Mouse (Mus musculus): Measurements from ENCODE around the gene Nrip2. TPM values are rescaled to one million over a fixed set of nuclear protein-coding genes. Genes with fewer than 3 reads are reported as not detected.

The Nrip2 gene
- polyA plus RNA-seq, 1 experiment from 2014 or later = 3.1 TPM

DNA sequence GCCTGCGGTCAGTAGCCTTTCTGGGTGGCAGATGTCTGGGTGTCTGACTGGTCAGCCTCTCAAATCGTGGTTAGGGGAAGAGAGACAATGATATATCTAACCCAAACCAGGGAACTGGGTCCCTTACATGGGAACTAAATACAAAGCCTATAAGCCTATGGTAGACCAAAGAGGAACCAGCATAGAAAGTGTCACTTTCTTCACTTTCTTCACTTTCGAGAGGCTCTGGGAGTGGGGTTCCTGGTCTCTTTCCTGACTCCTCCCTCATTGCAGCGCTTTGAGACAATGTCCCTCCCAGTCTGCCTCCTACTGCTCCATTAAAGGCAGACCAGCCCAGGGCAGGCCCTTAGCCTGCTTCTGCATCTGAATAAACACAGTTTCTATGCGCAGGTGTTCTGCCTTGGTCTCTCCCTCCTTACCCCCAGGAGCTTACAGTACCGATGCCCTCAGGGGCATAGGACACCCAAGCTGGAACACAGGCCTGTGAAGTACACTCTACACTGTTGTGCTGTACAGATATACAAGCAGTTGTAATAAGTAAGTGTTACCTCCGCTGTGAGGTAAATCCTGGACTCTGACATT, 9.5 kb downstream of the Nrip2 start:
- DNase-seq (ENCODE audit: low spot score) (no peak), ATAC-seq (ENCODE audit: low FRiP score) (no peak)
- Histone ChIP-seq H3K4me1 (replicated peaks; ENCODE audit: control insufficient read depth, insufficient read depth, low read length) (no peaks in the 10 kb centered on the region), H3K27me3 (ENCODE audit: control insufficient read depth, insufficient read depth, low read length) (no peaks in the 10 kb centered on the region), H3K4me3 (ENCODE audit: low read depth, low read length) (no peak overlapping the region), H3K36me3 (ENCODE audit: control insufficient read depth, insufficient read depth, low read length) (peaks cover 7% of the 10 kb centered on the region; the same call in 1 of the 2 replicates), H3K27ac (ENCODE audit: low read depth, low read length) (no peak overlapping the region), H3K9me3 (ENCODE audit: control insufficient read depth, low read length) (no peaks in the 10 kb centered on the region), H3K9ac (ENCODE audit: low read depth, low read length) (no peak overlapping the region), H3K4me2 (replicated peaks; ENCODE audit: low read depth, low read length) (no peak overlapping the region)
- WGBS = 85% methylated on average over 7 of the region's 7 CpGs

DNA sequence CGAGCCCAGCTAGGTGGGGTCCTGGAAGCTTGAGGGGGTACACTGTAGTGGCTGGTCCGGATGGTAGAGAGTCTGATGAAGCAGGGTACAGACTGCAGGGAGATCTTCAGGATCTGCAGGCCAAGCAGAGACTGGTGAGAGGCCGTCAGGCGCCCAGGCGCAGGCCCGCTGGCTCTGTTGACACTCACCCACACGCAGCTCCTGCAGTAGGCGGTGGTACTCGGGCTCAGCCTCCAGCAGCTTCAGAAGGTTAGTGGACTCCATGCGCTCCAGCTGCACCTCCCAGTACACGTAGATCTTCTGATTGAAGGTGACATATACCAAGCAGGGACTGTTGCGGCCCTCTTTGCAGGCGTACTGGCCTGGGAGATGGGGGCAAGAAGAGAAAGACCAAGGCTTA, 11.2 kb downstream of the Nrip2 start:
- no peak overlapping the region for H3K4me3 ChIP-seq (ENCODE audit: low read depth, low read length)
- no peak for DNase-seq (ENCODE audit: low spot score)
- WGBS = 93% methylated on average over 13 of the region's 13 CpGs
- no peaks in the 10 kb centered on the region for H3K9me3 ChIP-seq (ENCODE audit: control insufficient read depth, low read length)
- H3K9ac ChIP-seq (ENCODE audit: low read depth, low read length) = no peak overlapping the region
- H3K27me3 ChIP-seq (ENCODE audit: control insufficient read depth, insufficient read depth, low read length) = no peaks in the 10 kb centered on the region
- H3K4me1 ChIP-seq (replicated peaks; ENCODE audit: control insufficient read depth, insufficient read depth, low read length) = no peaks in the 10 kb centered on the region
- no peak overlapping the region for H3K4me2 ChIP-seq (replicated peaks; ENCODE audit: low read depth, low read length)
- ATAC-seq (ENCODE audit: low FRiP score) = no peak
- no peak overlapping the region for H3K27ac ChIP-seq (ENCODE audit: low read depth, low read length)
- H3K36me3 ChIP-seq (ENCODE audit: control insufficient read depth, insufficient read depth, low read length) = peaks cover 7% of the 10 kb centered on the region; the same call in 1 of the 2 replicates

DNA sequence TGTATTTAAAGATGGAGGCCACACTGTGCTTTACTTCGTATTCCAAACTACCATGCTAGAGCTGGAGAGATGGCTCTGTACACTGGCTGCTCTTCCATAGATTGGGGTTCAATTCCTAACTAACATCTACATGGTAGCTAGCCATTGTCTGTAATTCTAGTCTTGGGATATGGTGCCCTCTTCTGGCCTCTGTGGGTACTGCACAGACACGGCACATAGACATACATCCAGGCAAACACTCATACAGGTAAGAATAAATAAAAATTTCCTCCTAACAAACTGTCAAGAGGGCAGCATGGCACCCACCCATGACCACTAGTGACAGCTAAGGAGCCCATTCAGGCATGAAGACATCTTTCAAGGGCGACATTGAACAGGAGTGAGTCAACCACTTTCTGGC, 12.0 kb downstream of the Nrip2 start:
- Histone ChIP-seq H3K27ac (ENCODE audit: low read depth, low read length) (no peak overlapping the region), H3K36me3 (ENCODE audit: control insufficient read depth, insufficient read depth, low read length) (peaks cover 7% of the 10 kb centered on the region; the same call in 1 of the 2 replicates), H3K9ac (ENCODE audit: low read depth, low read length) (no peak overlapping the region), H3K4me3 (ENCODE audit: low read depth, low read length) (no peak overlapping the region), H3K9me3 (ENCODE audit: control insufficient read depth, low read length) (no peaks in the 10 kb centered on the region), H3K4me2 (replicated peaks; ENCODE audit: low read depth, low read length) (no peak overlapping the region), H3K4me1 (replicated peaks; ENCODE audit: control insufficient read depth, insufficient read depth, low read length) (no peaks in the 10 kb centered on the region), H3K27me3 (ENCODE audit: control insufficient read depth, insufficient read depth, low read length) (no peaks in the 10 kb centered on the region)
- ATAC-seq (ENCODE audit: low FRiP score) = peak; percentile 50; the same call in 1 of the 2 replicates
- WGBS = 14% methylated on average over 3 of the region's 3 CpGs
- DNase-seq (ENCODE audit: low spot score) = peak; percentile 87

DNA sequence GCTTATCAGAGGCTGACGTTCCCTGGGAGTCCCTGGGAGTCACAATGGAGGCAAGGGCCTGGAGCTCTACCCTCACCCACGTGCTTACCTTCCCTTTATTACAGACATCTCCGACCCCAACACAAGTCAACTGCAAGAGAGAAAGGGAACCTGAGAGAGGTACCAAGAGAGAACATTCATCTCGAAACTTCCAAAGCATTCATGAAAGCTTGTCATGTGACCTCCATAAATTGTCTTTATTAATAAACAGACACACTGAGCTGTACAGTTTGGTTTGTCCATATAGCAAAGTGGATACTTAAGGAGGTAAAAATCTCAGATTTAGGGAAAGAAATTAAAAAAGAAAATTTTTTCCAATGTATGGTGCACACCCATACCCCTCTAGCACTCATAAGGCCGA, 17.1 kb downstream of the Nrip2 start:
- no peaks in the 10 kb centered on the region for H3K27me3 ChIP-seq (ENCODE audit: control insufficient read depth, insufficient read depth, low read length)
- DNase-seq (ENCODE audit: low spot score) = no peak
- no peak overlapping the region for H3K4me3 ChIP-seq (ENCODE audit: low read depth, low read length)
- 0 out of 2 replicates have a peak, but pooled peaks cover 2% of the 10 kb centered on the region for H3K36me3 ChIP-seq (ENCODE audit: control insufficient read depth, insufficient read depth, low read length)
- H3K9me3 ChIP-seq (ENCODE audit: control insufficient read depth, low read length) = no peaks in the 10 kb centered on the region
- no peak for ATAC-seq (ENCODE audit: low FRiP score)
- WGBS = 86% methylated on average over 5 of the region's 5 CpGs
- no peaks in the 10 kb centered on the region for H3K4me1 ChIP-seq (replicated peaks; ENCODE audit: control insufficient read depth, insufficient read depth, low read length)
- H3K27ac ChIP-seq (ENCODE audit: low read depth, low read length) = no peak overlapping the region
- H3K9ac ChIP-seq (ENCODE audit: low read depth, low read length) = no peak overlapping the region
- H3K4me2 ChIP-seq (replicated peaks; ENCODE audit: low read depth, low read length) = no peak overlapping the region

DNA sequence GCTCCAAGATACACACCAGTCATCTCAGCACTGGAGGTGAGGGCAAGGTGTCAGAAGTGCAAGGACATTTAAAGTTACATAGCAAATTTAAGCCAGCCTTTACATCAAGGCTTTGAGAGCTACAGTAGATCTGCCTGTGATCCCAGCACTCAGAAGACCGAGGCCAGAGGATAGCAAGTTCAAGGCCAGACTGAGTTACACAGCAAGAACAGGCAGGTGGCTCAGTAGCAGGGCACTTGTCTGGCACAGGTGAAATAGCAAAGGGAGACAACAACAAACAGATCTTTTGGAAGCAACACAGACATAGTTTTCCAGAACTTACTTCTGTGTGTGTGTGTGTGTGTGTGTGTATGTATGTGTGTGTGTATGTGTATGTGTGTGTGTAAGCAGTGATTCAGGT, 19.0 kb downstream of the Nrip2 start:
- H3K27ac ChIP-seq (ENCODE audit: low read depth, low read length) = no peak overlapping the region
- no peak overlapping the region for H3K9ac ChIP-seq (ENCODE audit: low read depth, low read length)
- no peaks in the 10 kb centered on the region for H3K27me3 ChIP-seq (ENCODE audit: control insufficient read depth, insufficient read depth, low read length)
- no peak overlapping the region for H3K4me3 ChIP-seq (ENCODE audit: low read depth, low read length)
- H3K4me2 ChIP-seq (replicated peaks; ENCODE audit: low read depth, low read length) = no peak overlapping the region
- no peaks in the 10 kb centered on the region for H3K9me3 ChIP-seq (ENCODE audit: control insufficient read depth, low read length)
- no peak for ATAC-seq (ENCODE audit: low FRiP score)
- H3K36me3 ChIP-seq (ENCODE audit: control insufficient read depth, insufficient read depth, low read length) = no peaks in the 10 kb centered on the region
- WGBS = 92% methylated on average over 1 of the region's 1 CpGs
- no peak for DNase-seq (ENCODE audit: low spot score)
- no peaks in the 10 kb centered on the region for H3K4me1 ChIP-seq (replicated peaks; ENCODE audit: control insufficient read depth, insufficient read depth, low read length)

DNA sequence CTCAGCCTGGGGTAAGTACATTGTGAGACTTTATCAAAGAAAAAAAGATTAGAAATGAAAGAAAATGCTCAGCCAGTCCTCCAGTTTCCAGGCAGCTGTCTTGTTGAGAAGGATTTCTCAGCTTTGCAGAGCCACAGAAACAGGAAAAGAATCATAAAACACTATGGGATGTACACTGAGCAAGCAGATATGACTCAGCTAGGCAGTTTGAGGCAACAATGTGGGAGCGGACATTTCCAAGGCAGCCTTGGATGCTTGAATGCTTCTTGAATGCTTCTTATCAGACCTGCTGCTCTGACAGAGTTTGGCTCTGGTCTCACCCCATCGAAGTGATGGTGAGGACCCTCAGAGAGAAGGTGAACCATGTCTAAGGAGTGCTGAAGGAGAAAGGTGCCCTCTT, 21.9 kb downstream of the Nrip2 start:
- Histone ChIP-seq H3K4me1 (replicated peaks; ENCODE audit: control insufficient read depth, insufficient read depth, low read length) (0 out of 2 replicates have a peak, but pooled peaks cover 2% of the 10 kb centered on the region), H3K4me3 (ENCODE audit: low read depth, low read length) (no peak overlapping the region), H3K9ac (ENCODE audit: low read depth, low read length) (no peak overlapping the region), H3K27me3 (ENCODE audit: control insufficient read depth, insufficient read depth, low read length) (no peaks in the 10 kb centered on the region), H3K36me3 (ENCODE audit: control insufficient read depth, insufficient read depth, low read length) (no peaks in the 10 kb centered on the region), H3K27ac (ENCODE audit: low read depth, low read length) (no peak overlapping the region), H3K4me2 (replicated peaks; ENCODE audit: low read depth, low read length) (no peak overlapping the region), H3K9me3 (ENCODE audit: control insufficient read depth, low read length) (no peaks in the 10 kb centered on the region)
- WGBS = 97% methylated on average over 2 of the region's 2 CpGs
- no peak for DNase-seq (ENCODE audit: low spot score)
- no peak for ATAC-seq (ENCODE audit: low FRiP score)

DNA sequence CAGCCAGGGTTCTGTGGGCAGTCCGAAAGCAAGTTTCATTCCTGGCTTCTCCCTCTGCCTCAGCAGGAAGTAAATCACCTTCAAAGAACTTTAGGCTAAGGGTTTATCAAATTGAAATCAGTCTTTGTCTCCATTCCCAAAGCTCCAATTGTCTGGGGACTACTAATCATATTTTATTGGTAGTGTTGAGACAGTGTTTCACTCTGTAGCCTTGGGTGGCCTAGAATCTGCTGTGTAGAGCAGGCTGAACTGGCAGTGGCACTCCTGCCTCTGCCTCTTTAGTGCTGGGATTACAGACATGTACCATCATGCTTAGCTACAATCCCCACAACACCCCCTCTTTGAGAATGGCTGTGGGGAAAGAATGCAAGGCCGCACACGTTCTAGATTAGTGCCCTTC, 22.4 kb downstream of the Nrip2 start:
- H3K36me3 ChIP-seq (ENCODE audit: control insufficient read depth, insufficient read depth, low read length) = no peaks in the 10 kb centered on the region
- no peak overlapping the region for H3K4me2 ChIP-seq (replicated peaks; ENCODE audit: low read depth, low read length)
- WGBS = 92% methylated on average over 3 of the region's 3 CpGs
- ATAC-seq (ENCODE audit: low FRiP score) (no peak), DNase-seq (ENCODE audit: low spot score) (no peak)
- H3K9me3 ChIP-seq (ENCODE audit: control insufficient read depth, low read length) = no peaks in the 10 kb centered on the region
- no peak overlapping the region for H3K9ac ChIP-seq (ENCODE audit: low read depth, low read length)
- no peak overlapping the region for H3K27ac ChIP-seq (ENCODE audit: low read depth, low read length)
- H3K4me3 ChIP-seq (ENCODE audit: low read depth, low read length) = no peak overlapping the region
- 0 out of 2 replicates have a peak, but pooled peaks cover 2% of the 10 kb centered on the region for H3K4me1 ChIP-seq (replicated peaks; ENCODE audit: control insufficient read depth, insufficient read depth, low read length)
- no peaks in the 10 kb centered on the region for H3K27me3 ChIP-seq (ENCODE audit: control insufficient read depth, insufficient read depth, low read length)

DNA sequence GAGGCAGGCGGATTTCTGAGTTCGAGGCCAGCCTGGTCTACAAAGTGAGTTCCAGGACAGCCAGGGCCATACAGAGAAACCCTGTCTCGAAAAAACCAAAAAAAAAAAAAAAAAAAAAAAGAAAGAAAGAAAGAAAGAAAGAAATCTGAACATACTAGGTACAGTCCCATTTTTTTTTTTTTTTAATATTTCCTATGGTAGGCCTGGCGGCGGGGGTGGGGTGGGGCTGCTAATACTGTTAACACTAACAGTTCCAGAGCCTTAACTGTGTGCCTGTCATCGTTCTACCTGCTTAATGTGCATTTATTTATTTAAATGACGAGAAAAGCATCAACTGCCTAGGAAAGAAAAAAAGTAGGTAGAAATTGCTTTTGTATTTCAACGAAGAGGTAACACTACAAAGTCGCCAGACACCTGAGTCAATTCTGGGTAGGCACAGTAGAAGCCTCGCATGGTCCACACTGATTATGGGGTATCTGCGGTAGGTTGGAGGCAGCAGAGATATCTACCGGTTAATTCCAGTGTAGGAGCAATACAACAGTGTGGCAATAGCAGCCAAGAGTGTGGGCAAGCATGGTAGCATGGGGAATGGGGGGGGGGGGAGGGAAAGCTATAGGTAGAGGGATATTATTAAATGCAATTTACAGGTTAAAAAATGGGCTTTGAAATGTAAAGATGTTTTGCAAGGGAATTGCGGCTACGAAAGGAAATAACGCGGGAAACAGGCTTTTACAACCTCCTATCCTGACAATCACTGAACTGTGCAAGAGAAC, 24.6 kb downstream of the Nrip2 start:
- Histone ChIP-seq H3K36me3 (ENCODE audit: control insufficient read depth, insufficient read depth, low read length) (no peaks in the 10 kb centered on the region), H3K9me3 (ENCODE audit: control insufficient read depth, low read length) (no peaks in the 10 kb centered on the region), H3K9ac (ENCODE audit: low read depth, low read length) (peak overlapping the region; percentile 69), H3K27me3 (ENCODE audit: control insufficient read depth, insufficient read depth, low read length) (no peaks in the 10 kb centered on the region), H3K27ac (ENCODE audit: low read depth, low read length) (peak overlapping the region; percentile 95), H3K4me2 (replicated peaks; ENCODE audit: low read depth, low read length) (peak overlapping the region; percentile 69), H3K4me3 (ENCODE audit: low read depth, low read length) (peak overlapping the region; percentile 63), H3K4me1 (replicated peaks; ENCODE audit: control insufficient read depth, insufficient read depth, low read length) (0 out of 2 replicates have a peak, but pooled peaks cover 2% of the 10 kb centered on the region)
- WGBS = 52% methylated on average over 15 of the region's 16 CpGs
- no peak for DNase-seq (ENCODE audit: low spot score)
- ATAC-seq (ENCODE audit: low FRiP score) = no peak
